Mouse (Mus musculus): ENCODE measurements around the gene Sf1.
A peak's percentile ranks its signal among the peaks of the same experiment; 100 is the strongest.

Sf1 gene

DNA sequence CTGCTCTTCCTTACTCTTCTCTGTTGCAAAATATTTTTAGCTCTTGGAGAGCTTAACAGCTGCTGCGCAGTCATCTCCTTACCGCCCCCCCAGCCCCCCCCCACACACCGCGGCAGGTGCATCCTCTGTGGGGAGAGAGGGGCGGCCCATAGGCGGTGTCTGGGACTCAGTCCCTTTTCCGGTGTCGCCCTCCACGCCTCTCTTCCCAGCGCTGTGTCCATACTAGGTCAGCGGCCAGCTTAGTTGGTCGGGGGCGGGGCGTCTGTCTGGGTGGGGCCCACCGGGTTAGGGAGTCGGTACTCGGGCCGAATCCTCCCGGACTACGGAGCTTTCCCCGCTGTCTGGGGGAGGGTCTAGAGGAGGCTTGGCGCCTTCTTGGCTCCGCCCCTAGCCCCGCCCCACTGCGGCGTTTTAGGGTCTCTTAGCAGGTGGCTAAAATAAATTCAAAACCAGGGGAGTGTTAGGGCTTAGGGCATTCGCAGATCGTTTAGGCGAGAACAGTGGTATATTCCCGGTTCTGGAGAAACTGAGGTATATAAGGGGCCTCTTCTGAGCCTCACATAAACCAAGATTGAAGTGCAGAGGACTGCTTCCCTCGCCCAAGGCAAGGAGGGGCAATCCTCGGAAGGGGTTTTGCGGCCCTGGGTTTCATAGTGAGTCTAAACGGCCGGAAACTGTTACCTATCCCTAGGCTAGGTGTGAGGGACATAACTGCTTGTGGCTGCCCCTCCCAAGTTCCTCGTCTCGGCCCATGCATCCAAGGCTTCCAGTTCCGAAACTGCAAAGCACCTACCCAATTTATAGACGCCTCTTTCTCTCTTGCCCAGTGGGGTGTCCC lies 35.2 kb downstream of the Sf1 start:
- peak; percentile 65 for DNase-seq (ENCODE audit: low read depth, low spot score)

DNA sequence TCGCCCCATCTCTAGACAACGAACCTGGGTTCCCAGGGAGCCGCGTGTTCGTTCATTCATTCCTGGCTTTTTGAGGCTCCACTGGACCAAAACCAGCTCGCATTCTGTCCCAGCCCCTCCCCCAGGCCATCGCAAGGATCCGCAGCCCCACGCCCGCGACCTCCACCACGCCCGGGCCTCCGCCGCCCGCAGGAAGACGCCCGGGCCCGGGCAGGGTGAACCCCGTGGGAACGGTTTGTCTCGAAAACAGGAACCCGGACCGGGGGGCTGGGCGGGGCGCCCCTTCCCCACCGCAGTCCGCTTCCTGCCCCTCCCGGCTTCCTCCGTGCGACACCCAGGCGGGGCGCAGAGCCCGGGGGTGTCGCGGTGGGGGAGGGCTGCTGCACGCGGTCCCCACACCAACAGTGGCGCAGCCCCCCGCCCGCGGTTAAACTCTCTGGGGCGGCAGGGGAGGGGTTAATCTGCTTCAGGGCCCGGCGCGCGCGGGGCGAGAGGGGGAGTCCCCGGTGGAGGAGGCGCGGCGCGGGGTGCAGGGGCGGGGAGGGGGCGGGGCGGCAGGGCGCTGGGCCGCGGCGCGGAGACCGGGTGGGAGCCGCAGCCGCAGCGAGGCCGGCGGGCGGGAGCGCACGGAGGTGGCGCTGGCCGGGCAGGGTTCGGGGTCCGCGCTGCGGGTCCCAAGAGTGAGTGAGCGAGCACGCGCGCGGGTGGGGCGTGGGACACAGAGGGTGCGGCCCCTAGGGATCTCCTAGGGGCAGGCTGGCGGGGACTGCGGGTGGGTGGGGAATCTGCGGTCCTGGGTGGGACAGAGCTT lies 36.0 kb downstream of the Sf1 start, which contains the start of gene Rasgrp2:
TSS of gene Rasgrp2 (plus strand) at position 56 of the 811 bp plus-strand sequence.
- DNase-seq (ENCODE audit: low read depth, low spot score) = no peak

GRCm38 (mm10) chr19:6400096-6401086 lies 36.9 kb downstream of the Sf1 start:
- DNase-seq (ENCODE audit: low read depth, low spot score) = no peak

DNA sequence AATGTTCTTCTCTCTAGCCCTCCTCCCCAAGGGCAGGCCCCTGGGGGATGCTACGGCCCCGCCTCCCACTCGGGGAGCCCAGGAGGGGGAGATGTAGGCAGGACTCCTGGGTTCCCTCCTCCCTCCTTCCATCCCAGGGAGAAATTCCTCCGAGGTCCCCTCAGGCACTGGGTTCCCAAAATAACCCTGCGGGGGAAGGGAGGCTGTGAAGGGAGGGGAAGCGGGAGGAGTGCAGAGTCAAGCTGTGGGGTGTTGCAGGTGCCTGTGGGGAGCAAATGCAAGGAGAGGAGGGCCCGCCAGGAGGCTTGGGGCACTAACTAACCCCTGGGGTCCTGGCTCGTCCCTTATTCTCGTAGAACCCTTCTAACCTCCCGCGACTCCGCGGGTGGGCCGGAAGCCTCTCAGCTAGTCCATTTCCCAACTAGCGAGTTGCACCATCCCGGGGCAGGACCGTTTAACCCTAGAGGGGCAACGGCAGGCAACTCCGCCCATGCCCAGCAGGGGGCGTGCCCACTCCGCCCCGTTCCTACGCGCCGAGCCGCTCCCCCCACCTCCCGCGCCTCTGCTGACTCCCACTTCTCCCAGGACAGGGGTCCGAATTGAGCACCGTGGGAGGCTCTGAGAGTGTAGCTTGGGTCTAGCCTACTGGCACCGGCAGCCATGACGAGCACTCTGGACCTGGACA lies 37.8 kb downstream of the Sf1 start:
- DNase-seq (ENCODE audit: low read depth, low spot score) = peak; percentile 85

- no peak for DNase-seq (ENCODE audit: low read depth, low spot score)
Measured at GRCm38 (mm10) chr19:6401951-6402350, 38.5 kb downstream of the Sf1 start.

GRCm38 (mm10) chr19:6403869-6404268 lies 40.4 kb downstream of the Sf1 start:
- no peak for DNase-seq (ENCODE audit: low read depth, low spot score)

- no peak for DNase-seq (ENCODE audit: low read depth, low spot score)
Measured at GRCm38 (mm10) chr19:6405433-6405832, 41.9 kb downstream of the Sf1 start.

GRCm38 (mm10) chr19:6407109-6407508 lies 43.6 kb downstream of the Sf1 start:
- no peak for DNase-seq (ENCODE audit: low read depth, low spot score)

- DNase-seq (ENCODE audit: low read depth, low spot score) = peak; percentile 44
Measured at GRCm38 (mm10) chr19:6407816-6408510, 44.5 kb downstream of the Sf1 start.

- DNase-seq (ENCODE audit: low read depth, low spot score) = no peak
Measured at GRCm38 (mm10) chr19:6408749-6409148, 45.3 kb downstream of the Sf1 start.

DNA sequence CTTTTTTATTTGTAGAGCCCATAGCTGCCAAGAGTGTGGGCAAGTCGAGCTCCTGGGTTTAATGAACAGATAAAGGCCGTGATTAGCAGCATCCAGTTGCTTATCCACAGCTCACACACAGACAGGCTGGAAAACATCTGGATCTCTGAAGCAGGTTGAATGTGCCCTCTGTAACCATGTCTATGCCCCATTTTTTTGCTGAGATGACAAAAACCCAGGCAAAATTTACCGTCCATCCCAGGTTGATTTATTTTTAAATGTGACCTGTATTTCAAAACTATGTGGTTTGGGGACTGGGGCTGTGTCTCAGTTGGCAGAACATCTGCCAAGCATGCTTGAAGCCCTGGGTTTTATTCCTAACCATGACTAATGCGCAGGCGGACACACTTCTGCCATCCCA lies 45.7 kb downstream of the Sf1 start:
- no peak for DNase-seq (ENCODE audit: low read depth, low spot score)

DNA sequence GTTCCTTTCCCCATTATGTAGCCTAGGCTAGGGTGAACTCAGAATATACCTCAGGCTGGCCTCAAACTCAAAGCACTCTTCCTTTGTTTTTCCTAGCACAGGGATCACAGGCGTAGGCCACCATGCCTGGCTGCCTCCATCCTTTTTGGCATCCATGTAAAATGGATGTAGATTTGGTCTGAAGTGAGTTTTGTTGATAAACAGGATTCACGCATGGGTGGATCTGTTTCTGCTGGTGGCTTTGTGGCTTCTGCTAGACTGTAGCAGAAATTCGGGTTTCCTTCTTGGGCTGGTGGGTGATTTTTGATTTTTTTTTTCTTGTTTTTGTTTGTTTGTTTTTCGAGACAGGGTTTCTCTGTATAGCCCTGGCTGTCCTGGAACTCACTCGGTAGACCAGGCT lies 46.4 kb downstream of the Sf1 start:
- DNase-seq (ENCODE audit: low read depth, low spot score) = no peak

- no peak for DNase-seq (ENCODE audit: low read depth, low spot score)
Measured at GRCm38 (mm10) chr19:6412798-6413197, 49.3 kb downstream of the Sf1 start.

DNA sequence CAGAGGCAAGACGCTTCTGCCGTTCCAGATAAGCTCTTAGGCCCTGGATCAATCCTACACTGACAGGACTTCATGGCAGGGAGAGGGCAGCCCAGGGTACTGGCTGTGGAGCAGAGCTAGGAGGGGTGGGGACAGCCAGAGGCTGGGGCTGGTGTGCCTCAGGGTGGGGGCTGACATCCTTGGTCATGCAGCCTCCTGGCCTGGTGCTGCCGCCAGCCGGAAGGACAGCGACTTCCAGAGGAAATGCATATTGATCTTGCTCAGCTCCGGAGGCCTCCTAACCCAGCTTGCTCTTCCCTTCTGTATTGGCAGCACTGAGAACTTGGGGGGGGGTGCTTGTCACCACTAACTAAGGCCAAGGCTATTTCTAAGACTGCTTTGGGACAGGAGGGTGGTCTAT lies 52.0 kb downstream of the Sf1 start:
- no peak for DNase-seq (ENCODE audit: low read depth, low spot score)

DNA sequence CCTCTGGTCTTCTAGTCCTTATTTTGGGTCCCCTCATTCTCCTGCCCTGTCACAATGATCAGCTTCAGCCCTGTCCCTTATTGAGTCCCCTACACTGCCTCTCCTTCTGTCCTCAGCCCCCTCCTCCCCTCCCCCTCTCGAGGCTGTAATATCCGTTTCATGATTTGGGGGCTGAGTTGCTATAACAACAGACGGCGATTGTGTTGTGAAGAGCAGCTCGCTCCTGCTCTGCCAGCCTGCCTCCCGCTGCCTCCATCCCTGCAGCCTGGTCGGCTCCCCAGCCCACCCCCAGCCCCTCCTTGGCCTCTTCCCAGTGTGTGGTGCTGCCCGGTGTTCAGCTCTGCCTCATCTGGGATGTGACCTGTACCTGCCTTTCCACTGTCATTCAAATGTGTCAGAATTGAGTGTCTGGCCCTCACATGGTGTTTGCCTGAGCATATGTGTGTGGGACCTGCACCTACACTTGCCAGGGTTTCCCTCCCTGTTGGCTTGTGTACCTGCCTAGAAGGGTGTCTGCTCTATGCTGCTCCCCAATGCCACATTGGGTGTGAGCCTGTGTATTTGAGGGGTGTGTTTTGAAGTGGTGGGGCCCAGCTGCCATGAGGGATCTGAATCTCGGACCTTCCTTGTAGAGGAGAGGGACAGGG lies 52.8 kb downstream of the Sf1 start:
- DNase-seq (ENCODE audit: low read depth, low spot score) = no peak

GRCm38 (mm10) chr19:6416894-6417761 lies 53.6 kb downstream of the Sf1 start:
- no peak for DNase-seq (ENCODE audit: low read depth, low spot score)

GRCm38 (mm10) chr19:6418233-6418879 lies 54.9 kb downstream of the Sf1 start, which contains the start of gene Nrxn2:
Gene Nrxn2, plus strand, starts transcription at chr19:6418731.
- DNase-seq (ENCODE audit: low read depth, low spot score) = peak; percentile 95

DNA sequence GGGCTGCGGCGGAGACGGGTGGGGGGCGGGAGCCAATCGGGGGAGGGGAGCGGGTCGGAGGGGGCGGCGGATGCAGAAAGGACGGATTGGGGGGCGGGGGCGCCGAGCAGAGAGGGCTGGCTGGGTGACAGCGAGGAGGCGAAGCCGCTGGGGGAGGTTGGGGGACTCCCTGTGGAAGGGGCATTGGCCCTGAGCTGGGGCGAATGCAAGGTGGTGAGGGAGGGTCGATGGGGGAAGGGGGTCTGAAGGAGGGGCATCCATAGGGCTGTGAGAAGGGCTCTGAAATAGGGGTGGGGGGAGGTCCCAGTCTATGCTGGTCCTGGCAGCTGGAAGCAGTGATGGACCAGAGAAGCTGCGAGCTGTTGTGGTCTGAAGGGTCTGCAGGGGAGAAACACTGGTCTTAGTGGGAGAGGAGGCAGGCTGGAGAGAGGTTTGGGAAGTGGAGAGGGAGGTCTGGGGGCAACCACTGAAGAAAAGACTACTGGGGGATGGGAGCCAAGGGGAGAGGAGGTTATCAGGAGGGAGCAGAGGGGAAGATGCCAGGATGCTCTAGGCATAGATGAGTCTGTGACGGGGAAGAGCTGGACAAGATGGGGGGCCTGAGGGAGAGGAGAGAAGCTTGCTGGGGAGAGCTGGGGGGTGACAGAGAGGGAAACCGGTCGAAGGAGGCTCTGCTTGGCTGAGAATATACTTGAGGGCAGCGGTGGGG lies 55.6 kb downstream of the Sf1 start:
- DNase-seq (ENCODE audit: low read depth, low spot score) = no peak

All from ZHBTc4 (cell line).